Mouse (Mus musculus) MEL (cell line): ENCODE results near the gene Git1. TPM values are rescaled to one million over a fixed set of nuclear protein-coding genes. Genes with fewer than 3 reads are reported as not detected.

ENCODE experiments used
- DNase-seq: peaks from one replicate; pipeline ENCODE4 v3.0.0; 2011; ENCODE audit warnings: low read depth, low spot score
- H3K27ac ChIP-seq: 2 replicates; pipeline ENCODE4 v1.5.1; 2012; ENCODE audit warnings: low read depth, mild to moderate bottlenecking, control low read depth, low read length, moderate library complexity; ENCODE audit not compliant: control insufficient read depth
- H3K27me3 ChIP-seq, 2 experiments: fragments of 150-350 bp in 1 of 2; sonication (generic) in 1 of 2; 2 replicates each; pipeline ENCODE4 v1.6.1; 2012; ENCODE audit warnings: low read length in 2 of 2, mild to moderate bottlenecking in 2 of 2, improper control_type of control experiment in 1 of 2, moderate library complexity in 1 of 2; ENCODE audit not compliant: insufficient read depth in 2 of 2, control insufficient read depth in 1 of 2
- H3K36me3 ChIP-seq, 2 experiments: 2 replicates each; pipeline ENCODE4 v1.6.1; 2012 to 2014; ENCODE audit warnings: low read length in 2 of 2, improper control_type of control experiment in 1 of 2, inconsistent platforms in 1 of 2, mild to moderate bottlenecking in 1 of 2; ENCODE audit not compliant: insufficient read depth in 2 of 2, control insufficient read depth in 1 of 2
- H3K4me1 ChIP-seq, 2 experiments: fragments of 150-350 bp in 1 of 2; sonication (generic) in 1 of 2; 2 replicates each; pipeline ENCODE4 v1.6.1; 2012; ENCODE audit warnings: low read length in 2 of 2, improper control_type of control experiment in 1 of 2, mild to moderate bottlenecking in 1 of 2; ENCODE audit not compliant: insufficient read depth in 2 of 2, control insufficient read depth in 1 of 2
- H3K4me3 ChIP-seq, 2 experiments: fragments of 150-350 bp in 1 of 2; sonication (generic) in 1 of 2; 2 replicates each; pipeline ENCODE4 v1.5.1; 2012; ENCODE audit warnings: low read depth in 2 of 2, low read length in 2 of 2, mild to moderate bottlenecking in 2 of 2, moderate library complexity in 2 of 2, control low read depth in 1 of 2, improper control_type of control experiment in 1 of 2; ENCODE audit not compliant: control insufficient read depth in 1 of 2, insufficient read depth in 1 of 2
- H3K79me2 ChIP-seq: 2 replicates; pipeline ENCODE4 v1.6.1; 2012; ENCODE audit warnings: mild to moderate bottlenecking, low read length, moderate library complexity; ENCODE audit not compliant: control insufficient read depth, poor library complexity, insufficient read depth
- H3K9ac ChIP-seq: 2 replicates; pipeline ENCODE4 v1.6.1; 2012; ENCODE audit warnings: low read depth, mild to moderate bottlenecking, control low read depth, low read length, moderate library complexity; ENCODE audit not compliant: control insufficient read depth, poor library complexity, severe bottlenecking
- H3K9me3 ChIP-seq: fragments of 150-350 bp; sonication (generic); replicated peaks from 2 replicates; pipeline ENCODE4 v1.6.1; 2012; ENCODE audit warnings: mild to moderate bottlenecking, low read length, improper control_type of control experiment, moderate library complexity; ENCODE audit not compliant: insufficient read depth
- BHLHE40 ChIP-seq: IDR thresholded peaks from 2 replicates; pipeline ENCODE4 v1.6.1; 2012; ENCODE audit warnings: low read depth, mild to moderate bottlenecking, inconsistent platforms, low read length, improper control_type of control experiment, borderline replicate concordance
- CHD1 ChIP-seq: IDR thresholded peaks from 2 replicates; pipeline ENCODE4 v1.6.1; 2012; ENCODE audit warnings: low read depth, mild to moderate bottlenecking, inconsistent platforms, low read length, improper control_type of control experiment
- JUND ChIP-seq: IDR thresholded peaks from 2 replicates; pipeline ENCODE4 v1.6.1; 2011; ENCODE audit warnings: low read depth, mild to moderate bottlenecking, improper control_type of control experiment, low read length
- MAFK ChIP-seq: IDR thresholded peaks from 2 replicates; pipeline ENCODE4 v1.6.1; 2011; ENCODE audit warnings: low read depth, mild to moderate bottlenecking, low read length, improper control_type of control experiment, borderline replicate concordance
- MAX ChIP-seq: IDR thresholded peaks from 2 replicates; pipeline ENCODE4 v1.6.1; 2011; ENCODE audit warnings: low read length, improper control_type of control experiment
- MAZ ChIP-seq: IDR thresholded peaks from 2 replicates; pipeline ENCODE4 v1.6.1; 2012; ENCODE audit warnings: low read depth, mild to moderate bottlenecking, inconsistent platforms, low read length, improper control_type of control experiment
- MXI1 ChIP-seq: IDR thresholded peaks from 2 replicates; pipeline ENCODE4 v1.6.1; 2011; ENCODE audit warnings: mild to moderate bottlenecking, low read depth, low read length, improper control_type of control experiment
- NELFE ChIP-seq: IDR thresholded peaks from 2 replicates; pipeline ENCODE4 v1.6.1; 2011; ENCODE audit warnings: low read depth, low read length, improper control_type of control experiment
- NRF1 ChIP-seq: IDR thresholded peaks from 2 replicates; pipeline ENCODE4 v1.6.1; 2014; ENCODE audit warnings: low read depth, mild to moderate bottlenecking, inconsistent platforms, low read length, improper control_type of control experiment, moderate library complexity; ENCODE audit not compliant: poor library complexity, insufficient read depth, severe bottlenecking
- TCF12 ChIP-seq: IDR thresholded peaks from 2 replicates; pipeline ENCODE4 v1.6.1; 2014; ENCODE audit warnings: low read depth, mild to moderate bottlenecking, inconsistent platforms, low read length, improper control_type of control experiment, moderate library complexity
- polyA plus RNA-seq, 2 experiments: library from polyadenylated mRNA; stranded (reverse) in 1 of 2; unstranded in 1 of 2; fragments of >175 nt in 1 of 2; fragments of >200 nt in 1 of 2; gene quantifications; 2 replicates each; pipeline versions ENCODE4 v1.2.1 to v1.2.4; 2012; ENCODE audit warnings: low replicate concordance in 2 of 2, low read depth in 1 of 2; ENCODE audit not compliant: insufficient read length in 2 of 2, insufficient read depth in 1 of 2, missing spikeins in 1 of 2
- total RNA-seq: library from RNA; depleted of rRNA; stranded (reverse); fragments of 300-350 nt; gene quantifications from 2 replicates; pipeline ENCODE4 v1.2.3, GENCODE M21; 2012

The Git1 gene
- total and polyA plus RNA-seq, 3 experiments: 33.1 to 81.4 TPM; not detected in 1

GRCm38 (mm10) chr11:77462283-77463100 lies 30.9 kb upstream of the Git1 start, which contains the start of gene Coro6:
Coro6 (plus strand) TSS chr11:77462411.
- Histone ChIP-seq H3K27ac (no peak within 1 kb of the TSS), H3K36me3 (no peaks in the 10 kb centered on the region; a peak in 1 of 4 replicates), H3K27me3 (no peaks in the 10 kb centered on the region), H3K79me2 (no peaks in the 10 kb centered on the region), H3K4me3 (no peak within 1 kb of the TSS), H3K9ac (no peak within 1 kb of the TSS), H3K4me1 (0 out of 4 replicates have a peak, but pooled peaks cover 0 to 3% of the 10 kb centered on the region in 2 experiments), H3K9me3 (no peaks in the 10 kb centered on the region)
- no peak for TF ChIP-seq CHD1
- no peak for DNase-seq

- no peak overlapping the region for H3K9ac ChIP-seq
Measured at GRCm38 (mm10) chr11:77463101-77463445, 30.3 kb upstream of the Git1 start.

GRCm38 (mm10) chr11:77463786-77464185 lies 29.6 kb upstream of the Git1 start:
- TF ChIP-seq MXI1: no peak
- no peak for TF ChIP-seq CHD1
- no peak for TF ChIP-seq NELFE
- no peak for TF ChIP-seq NRF1
- TF ChIP-seq BHLHE40: no peak
- Histone ChIP-seq H3K4me1 (0 out of 4 replicates have a peak, but pooled peaks cover 0 to 3% of the 10 kb centered on the region in 2 experiments), H3K9me3 (no peaks in the 10 kb centered on the region), H3K79me2 (no peaks in the 10 kb centered on the region), H3K4me3 (no peak overlapping the region), H3K36me3 (no peaks in the 10 kb centered on the region; a peak in 1 of 4 replicates), H3K9ac (no peak overlapping the region), H3K27ac (no peak overlapping the region), H3K27me3 (no peaks in the 10 kb centered on the region)
- DNase-seq: no peak

More at GRCm38 (mm10) chr11:77463101-77463445, 30.3 kb upstream of the Git1 start:
- H3K27ac ChIP-seq: no peak overlapping the region
- H3K4me1 ChIP-seq: 0 out of 4 replicates have a peak, but pooled peaks cover 0 to 3% of the 10 kb centered on the region in 2 experiments
- no peak for TF ChIP-seq NRF1
- H3K4me3 ChIP-seq: no peak overlapping the region
- H3K9me3 ChIP-seq: no peaks in the 10 kb centered on the region
- no peaks in the 10 kb centered on the region; a peak in 1 of 4 replicates for H3K36me3 ChIP-seq
- H3K79me2 ChIP-seq: no peaks in the 10 kb centered on the region
- H3K27me3 ChIP-seq: no peaks in the 10 kb centered on the region
- no peak for DNase-seq

DNA sequence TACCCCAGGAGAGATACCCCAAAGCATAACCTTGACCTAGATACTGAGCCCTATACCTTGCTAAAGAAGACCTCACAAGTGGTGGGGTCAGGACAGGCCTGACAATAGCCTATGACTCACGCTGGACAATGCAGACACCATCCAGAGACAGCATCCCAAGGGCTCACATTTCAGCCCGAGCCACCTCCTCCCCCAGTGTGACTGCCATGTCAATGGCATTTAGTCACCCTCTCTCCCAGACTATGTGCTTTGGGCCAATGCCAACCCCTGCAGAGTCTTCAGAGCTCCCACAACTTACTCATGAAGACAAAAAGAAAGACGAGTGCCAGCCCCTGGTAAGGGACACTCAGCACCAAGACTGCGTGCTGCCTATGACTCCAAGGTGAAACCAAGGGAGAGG lies 28.7 kb upstream of the Git1 start:
- Histone ChIP-seq H3K27me3 (no peaks in the 10 kb centered on the region), H3K36me3 (no peaks in the 10 kb centered on the region; a peak in 1 of 4 replicates), H3K9me3 (no peaks in the 10 kb centered on the region), H3K27ac (no peak overlapping the region), H3K4me3 (no peak overlapping the region), H3K79me2 (no peaks in the 10 kb centered on the region), H3K4me1 (0 out of 4 replicates have a peak, but pooled peaks cover 0 to 3% of the 10 kb centered on the region in 2 experiments), H3K9ac (no peak overlapping the region)
- DNase-seq: no peak
- no peak for TF ChIP-seq MAFK
- no peak for TF ChIP-seq MAZ
- TF ChIP-seq JUND: no peak
- no peak for TF ChIP-seq MAX
- no peak for TF ChIP-seq TCF12
